In genomic region chr13:16349353-16349752, GRCm38 (mm10) we compare ENCODE assay signal across 20 mouse cellular contexts.
DNase-seq lines count a peak whose midpoint lies in the region; ATAC-seq lines count a peak whose summit lies in the region.
"Had no signal": no experiment of that assay in that cellular context is flagged by ENCODE, and none has a peak within 500 bp of the region (broad histone marks: within the 10 kb centered on the region; RNA-seq: fewer than 3 reads in every experiment).

No protein-coding gene starts in this region.

- H3K9ac ChIP-seq in liver, embryonic 11.5 days (ENCODE audit: low read depth, low read length): no peak overlapping the region
- H3K9ac ChIP-seq: embryonic facial prominence, embryonic 13.5 days; heart, embryonic 12.5 days; hindbrain, embryonic 12.5 days had no signal

- H3K27ac ChIP-seq in liver, embryonic 11.5 days (ENCODE audit: low read depth, low read length): no peak overlapping the region
- H3K27ac ChIP-seq: embryonic facial prominence, embryonic 13.5 days; hindbrain, embryonic 12.5 days; hindbrain, postnatal 0 days had no signal

- ATAC-seq in megakaryocyte, adult 5-6 weeks (ENCODE audit: poor library complexity, severe bottlenecking): peak; percentile 78
- ATAC-seq in liver, embryonic 11.5 days (replicated peaks; ENCODE audit: low FRiP score): no peak
- ATAC-seq: forebrain, embryonic 14.5 days; hindbrain, postnatal 0 days had no signal

- H3K36me3 ChIP-seq in liver, embryonic 11.5 days (ENCODE audit: control insufficient read depth, insufficient read depth, low read length): no peaks in the 10 kb centered on the region
- H3K36me3 ChIP-seq: embryonic facial prominence, embryonic 13.5 days; heart, embryonic 12.5 days; hindbrain, embryonic 12.5 days had no signal

- no peaks in the 10 kb centered on the region for H3K27me3 ChIP-seq in liver, embryonic 11.5 days (replicated peaks; ENCODE audit: control insufficient read depth, insufficient read depth, low read length)
- H3K27me3 ChIP-seq: embryonic facial prominence, embryonic 13.5 days; heart, embryonic 12.5 days; hindbrain, embryonic 12.5 days had no signal

- H3K4me3 ChIP-seq in liver, embryonic 11.5 days (ENCODE audit: low read depth, low read length): no peak overlapping the region
- H3K4me3 ChIP-seq: embryonic facial prominence, embryonic 13.5 days; heart, embryonic 12.5 days; hindbrain, embryonic 12.5 days had no signal

- intact Hi-C loops in heart, postnatal 10 days (cut with DNase I): no loop called here

- WGBS in liver, embryonic 11.5 days: 14% methylated on average over 1 of the region's 1 CpGs

- peak; percentile 9 for DNase-seq in 3T3-L1 (ENCODE audit: low read depth, low spot score)
- DNase-seq in 416B (ENCODE audit: low read depth): peak; percentile 39
- DNase-seq in forelimb bud, embryonic 11.5 days (ENCODE audit: low read depth, low spot score): peak; percentile 7
- DNase-seq in heart, postnatal 10 days: no peak
- no peak for DNase-seq in Muller cell, postnatal 12 days (ENCODE audit: inconsistent ontology term)
- DNase-seq in liver, embryonic 11.5 days (ENCODE audit: low spot score): no peak
- DNase-seq: adrenal gland, adult 2 months; adrenal gland, postnatal 25 days; cerebellum, adult 11 months; cerebellum, adult 8-10 months; cerebellum, postnatal 14 days; gastrocnemius, postnatal 14 days; heart, postnatal 36 days; kidney, adult 18-20 months had no signal

- no peaks in the 10 kb centered on the region for H3K9me3 ChIP-seq in liver, embryonic 11.5 days (ENCODE audit: control insufficient read depth, low read length)
- H3K9me3 ChIP-seq: embryonic facial prominence, embryonic 13.5 days; heart, embryonic 12.5 days; hindbrain, embryonic 12.5 days had no signal

- no peaks in the 10 kb centered on the region for H3K4me1 ChIP-seq in liver, embryonic 11.5 days (replicated peaks; ENCODE audit: control insufficient read depth, insufficient read depth, low read length)
- H3K4me1 ChIP-seq: heart, embryonic 12.5 days; hindbrain, embryonic 12.5 days had no signal

- H3K4me2 ChIP-seq in liver, embryonic 11.5 days: no peak overlapping the region
- H3K4me2 ChIP-seq: embryonic facial prominence, embryonic 13.5 days; heart, embryonic 12.5 days; hindbrain, embryonic 12.5 days had no signal

Comparison
In these comparisons a context has a peak if more than half of its experiments do, and no peak if none do; other contexts are left out.
1. DNase-seq: peak in 3T3-L1 (single experiment), 416B (single experiment) and forelimb bud, embryonic 11.5 days (single experiment); none in heart, postnatal 10 days (0 of 2), Muller cell, postnatal 12 days (single experiment) and liver, embryonic 11.5 days (single experiment).